Mouse (Mus musculus) kidney, adult 2 months (tissue): Measurements from ENCODE around the gene Rab8b. TPM values are rescaled to one million over a fixed set of nuclear protein-coding genes. Genes with fewer than 3 reads are reported as not detected.
A peak's percentile ranks its signal among the peaks of the same experiment; 100 is the strongest.

ENCODE experiments used
- DNase-seq: peaks from one replicate; pipeline ENCODE4 v3.0.0; 2021
- H3K27ac ChIP-seq: fragments of 200-500 bp; 2 replicates; pipeline ENCODE4 v1.5.1; 2012; ENCODE audit warnings: low read depth, low read length, control low read depth, inconsistent platforms; ENCODE audit not compliant: insufficient read depth
- H3K27me3 ChIP-seq: fragments of 200-500 bp; replicated peaks from 2 replicates; pipeline ENCODE4 v1.6.1; 2012; ENCODE audit warnings: mild to moderate bottlenecking, moderate library complexity, low read length, inconsistent platforms; ENCODE audit not compliant: control insufficient read depth, insufficient read depth
- H3K36me3 ChIP-seq: fragments of 200-500 bp; 2 replicates; pipeline ENCODE4 v1.6.1; 2012; ENCODE audit warnings: mild to moderate bottlenecking, moderate library complexity, low read length, inconsistent platforms; ENCODE audit not compliant: control insufficient read depth, insufficient read depth
- H3K4me1 ChIP-seq: fragments of 200-500 bp; 2 replicates; pipeline ENCODE4 v1.6.1; 2011; ENCODE audit warnings: low read length; ENCODE audit not compliant: control insufficient read depth, insufficient read depth
- H3K4me3 ChIP-seq: fragments of 200-500 bp; 2 replicates; pipeline ENCODE4 v1.5.1; 2011; ENCODE audit warnings: mild to moderate bottlenecking, low read depth, low read length, control low read depth; ENCODE audit not compliant: insufficient read depth
- CTCF ChIP-seq: fragments of 200-500 bp; conservative IDR thresholded peaks from 2 replicates; pipeline ENCODE4 v1.5.1; 2011; ENCODE audit warnings: low read depth, mild to moderate bottlenecking, control low read depth, low read length, moderate library complexity, mixed read lengths; ENCODE audit not compliant: insufficient read depth, insufficient read length
- POLR2A ChIP-seq: fragments of 200-500 bp; IDR thresholded peaks from one replicate; pipeline ENCODE4 v1.6.1; 2011; ENCODE audit warnings: low read depth, low read length, control low read depth
- WGBS: fragments of 180-500 bp; shearing (Covaris S2); methylation state at CpG from one replicate; pipeline ENCODE4 v1.1.7; 2018; 5-methylcytosine and 5-hydroxymethylcytosine counted together
- polyA plus RNA-seq: library from polyadenylated mRNA; depleted of rRNA; stranded (reverse); fragments of >200 nt; gene quantifications from 2 replicates; pipeline ENCODE4 v1.2.3, GENCODE M21; 2012

Rab8b gene
- polyA plus RNA-seq, 1 experiment = 8.1 TPM

- H3K27me3 ChIP-seq = no peaks in the 10 kb centered on the region
- WGBS = under 1% methylated on average over 77 of the region's 77 CpGs
- peak within 1 kb of the TSS; percentile 84 for H3K4me3 ChIP-seq
- peaks cover 3% of the 10 kb centered on the region; the same call in 1 of the 2 replicates for H3K36me3 ChIP-seq
- H3K4me1 ChIP-seq = no peaks in the 10 kb centered on the region
- H3K27ac ChIP-seq = peak within 1 kb of the TSS; percentile 81
- peak; percentile 81 for TF ChIP-seq POLR2A
- TF ChIP-seq CTCF = 0 out of 2 replicates have a peak, but pooled peaks have one; percentile 0
- peak; percentile 97 for DNase-seq
These were observed 26.5 kb upstream of the Rab8b start, which contains the start of gene Rps27l for GRCm38 (mm10) chr9:66945647-66946641. Gene Rps27l (plus strand): TSS chr9:66946086.

GRCm38 (mm10) chr9:66945161-66945560 lies 25.7 kb upstream of the Rab8b start:
- Histone ChIP-seq H3K36me3 (peaks cover 3% of the 10 kb centered on the region; the same call in 1 of the 2 replicates), H3K27me3 (no peaks in the 10 kb centered on the region)

GRCm38 (mm10) chr9:66938836-66939235 lies 19.3 kb upstream of the Rab8b start:
- peak; percentile 69 for TF ChIP-seq CTCF
- TF ChIP-seq POLR2A = no peak
- H3K4me3 ChIP-seq = no peak overlapping the region
- H3K27me3 ChIP-seq = no peaks in the 10 kb centered on the region
- H3K4me1 ChIP-seq = no peaks in the 10 kb centered on the region
- no peaks in the 10 kb centered on the region for H3K36me3 ChIP-seq
- peak; percentile 68 for DNase-seq
- 8% methylated on average over 4 of the region's 4 CpGs for whole genome bisulfite sequencing
- no peak overlapping the region for H3K27ac ChIP-seq

More at GRCm38 (mm10) chr9:66945161-66945560, 25.7 kb upstream of the Rab8b start:
- Histone ChIP-seq H3K27ac (peak overlapping the region; percentile 57), H3K4me1 (no peaks in the 10 kb centered on the region), H3K4me3 (peak overlapping the region; percentile 84)
- 8% methylated on average over 4 of the region's 4 CpGs for WGBS
- DNase-seq = peak; percentile 9
- no peak for TF ChIP-seq CTCF
- no peak for TF ChIP-seq POLR2A

- no peak for TF ChIP-seq CTCF
- no peak for TF ChIP-seq POLR2A
- no peaks in the 10 kb centered on the region for H3K36me3 ChIP-seq
- no peak overlapping the region for H3K4me3 ChIP-seq
- no peaks in the 10 kb centered on the region for H3K27me3 ChIP-seq
- no peak overlapping the region for H3K27ac ChIP-seq
- peak; percentile 44 for DNase-seq
- WGBS = 60% methylated on average over 8 of the region's 8 CpGs
- no peaks in the 10 kb centered on the region for H3K4me1 ChIP-seq
These were observed 18.0 kb upstream of the Rab8b start for GRCm38 (mm10) chr9:66937507-66937906.

DNA sequence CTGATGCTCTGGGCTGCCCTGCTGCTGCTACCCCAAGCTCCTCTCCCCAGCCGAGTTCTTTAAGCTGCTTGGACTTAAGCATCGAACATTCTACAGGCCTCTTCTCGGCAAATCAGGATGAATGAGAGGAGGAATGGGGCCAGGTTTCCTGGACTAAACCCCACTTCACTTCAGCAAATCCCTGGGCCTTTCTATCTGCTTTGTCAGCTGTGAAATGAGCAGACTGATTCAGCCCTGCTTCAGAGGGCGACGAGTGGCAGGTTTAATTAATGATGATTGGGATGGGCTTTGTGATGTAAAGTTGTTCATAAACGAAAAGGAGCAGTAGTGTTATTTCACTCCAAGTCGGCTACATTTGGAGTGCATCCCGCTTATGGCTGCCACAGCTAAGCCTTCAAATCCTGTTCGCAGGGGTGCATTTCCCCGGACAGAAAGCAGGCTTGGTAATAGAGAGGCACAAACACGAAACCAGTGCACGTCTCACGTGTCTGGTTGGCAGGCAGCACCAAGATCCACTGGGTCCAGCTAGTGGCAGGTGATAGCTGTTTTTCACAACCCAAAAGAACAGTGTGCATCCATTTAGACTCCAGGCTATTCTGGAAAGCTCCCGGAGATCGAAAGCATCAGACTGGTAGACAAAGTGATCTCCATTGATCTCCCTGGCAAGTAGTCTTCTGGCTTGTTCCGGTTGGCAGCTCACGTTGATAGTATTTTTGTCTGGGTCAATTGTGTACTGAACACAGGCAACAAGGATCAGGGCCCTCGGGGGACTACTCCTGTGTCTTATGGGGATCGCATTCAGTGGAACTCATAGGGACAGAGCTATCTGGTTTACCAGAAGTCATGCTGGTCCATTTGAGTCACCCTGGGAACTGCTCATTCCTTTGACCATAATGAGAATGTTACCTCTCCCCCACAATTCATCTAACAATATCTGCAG lies 14.7 kb upstream of the Rab8b start:
- H3K36me3 ChIP-seq = no peaks in the 10 kb centered on the region
- 68% methylated on average over 19 of the region's 19 CpGs for WGBS
- no peak overlapping the region for H3K4me3 ChIP-seq
- TF ChIP-seq POLR2A = no peak
- TF ChIP-seq CTCF = no peak
- no peak for DNase-seq
- no peaks in the 10 kb centered on the region for H3K27me3 ChIP-seq
- H3K4me1 ChIP-seq = no peaks in the 10 kb centered on the region
- no peak overlapping the region for H3K27ac ChIP-seq

GRCm38 (mm10) chr9:66930351-66930750 lies 10.9 kb upstream of the Rab8b start:
- Histone ChIP-seq H3K27me3 (no peaks in the 10 kb centered on the region), H3K27ac (no peak overlapping the region), H3K4me3 (no peak overlapping the region), H3K36me3 (no peaks in the 10 kb centered on the region), H3K4me1 (no peaks in the 10 kb centered on the region)
- DNase-seq = no peak
- 77% methylated on average over 7 of the region's 7 CpGs for WGBS
- TF ChIP-seq POLR2A (no peak), CTCF (no peak)
